Mouse (Mus musculus) intestine, embryonic 15.5 days (tissue): ENCODE data around the gene Vmn1r222. TPM values are rescaled to one million over a fixed set of nuclear protein-coding genes. Genes with fewer than 3 reads are reported as not detected.

Source experiments
- ATAC-seq: fragments of 200-750 bp; cut with Nextera tagmentation; 2 replicates; pipeline ENCODE4 v1.8.0; 2017; ENCODE audit warnings: moderate TSS enrichment, moderate library complexity
- H3K27ac ChIP-seq: fragments of 300-500 bp; sonication (generic); 2 replicates; pipeline ENCODE4 v1.5.1; 2015; ENCODE audit warnings: mild to moderate bottlenecking, inconsistent platforms
- H3K27me3 ChIP-seq: fragments of 300-500 bp; sonication (generic); replicated peaks from 2 replicates; pipeline ENCODE4 v1.6.1; 2015; ENCODE audit warnings: inconsistent platforms
- H3K36me3 ChIP-seq: fragments of 300-500 bp; sonication (generic); 2 replicates; pipeline ENCODE4 v1.6.1; 2015; ENCODE audit warnings: inconsistent platforms
- H3K4me1 ChIP-seq: fragments of 300-500 bp; sonication (generic); replicated peaks from 2 replicates; pipeline ENCODE4 v1.6.1; 2015; ENCODE audit warnings: inconsistent platforms
- H3K4me2 ChIP-seq: fragments of 300-500 bp; sonication (generic); replicated peaks from 2 replicates; pipeline ENCODE4 v1.6.1; 2015; ENCODE audit warnings: mild to moderate bottlenecking, inconsistent platforms
- H3K4me3 ChIP-seq: fragments of 300-500 bp; sonication (generic); replicated peaks from 2 replicates; pipeline ENCODE4 v1.5.1; 2015; ENCODE audit warnings: inconsistent platforms
- H3K9ac ChIP-seq: fragments of 300-500 bp; sonication (generic); 2 replicates; pipeline ENCODE4 v1.6.1; 2015; ENCODE audit warnings: inconsistent platforms
- H3K9me3 ChIP-seq: fragments of 300-500 bp; sonication (generic); 2 replicates; pipeline ENCODE4 v1.6.1; 2016; ENCODE audit warnings: inconsistent platforms
- WGBS: fragments of 180-500 bp; shearing (Covaris S2); methylation state at CpG from one replicate; pipeline ENCODE4 v1.1.7; 2015; 5-methylcytosine and 5-hydroxymethylcytosine counted together
- polyA plus RNA-seq: library from polyadenylated mRNA; unstranded; fragments of >200 nt; fragmentation: Nextera tagmentation; extraction: Ambion mirVana; gene quantifications from 2 replicates; pipeline ENCODE4 v1.2.1, GENCODE M21; 2015

Gene Vmn1r222
- polyA plus RNA-seq, 1 experiment from 2014 or later = not detected

GRCm38 (mm10) chr13:23187875-23188274, 47.9 kb downstream of the Vmn1r222 start, which contains the start of gene Vmn1r220:
Gene Vmn1r220 (minus strand): TSS chr13:23187975.
- Histone ChIP-seq H3K4me2 (no peak within 1 kb of the TSS), H3K4me3 (no peak within 1 kb of the TSS), H3K9me3 (no peaks in the 10 kb centered on the region), H3K27ac (no peak within 1 kb of the TSS), H3K4me1 (no peaks in the 10 kb centered on the region), H3K9ac (no peak within 1 kb of the TSS), H3K27me3 (no peaks in the 10 kb centered on the region), H3K36me3 (no peaks in the 10 kb centered on the region)
- WGBS = 84% methylated on average over 2 of the region's 2 CpGs
- ATAC-seq = no peak

Other genes with a start within 250 kb of the Vmn1r222 start
- gene Vmn1r213, start 228.3 kb downstream of the Vmn1r222 start, polyA plus RNA-seq = not detected in 2 replicates
- not detected in 2 replicates for gene Vmn1r214, start 205.5 kb downstream of the Vmn1r222 start, polyA plus RNA-seq
- gene Vmn1r215, start 167.9 kb downstream of the Vmn1r222 start, polyA plus RNA-seq = not detected in 2 replicates
- gene Vmn1r217, start 117.7 kb downstream of the Vmn1r222 start, polyA plus RNA-seq = not detected in 2 replicates
- not detected in 2 replicates for gene Vmn1r218, start 102.8 kb downstream of the Vmn1r222 start, polyA plus RNA-seq
- not detected in 2 replicates for gene Vmn1r219, start 76.6 kb downstream of the Vmn1r222 start, polyA plus RNA-seq
- gene Vmn1r220, start 48.0 kb downstream of the Vmn1r222 start, polyA plus RNA-seq = not detected in 2 replicates
- not detected in 2 replicates for gene Vmn1r221, start 21.8 kb downstream of the Vmn1r222 start, polyA plus RNA-seq
- not detected in 2 replicates for gene Vmn1r223, start 11.2 kb upstream of the Vmn1r222 start, polyA plus RNA-seq
- 34.5 and 40.5 TPM in 2 replicates for gene Zfp322a, start 133.3 kb upstream of the Vmn1r222 start, polyA plus RNA-seq
- 11.2 TPM in 2 replicates for gene Abt1, start 187.9 kb upstream of the Vmn1r222 start, polyA plus RNA-seq
- 0.08 and 0.11 TPM in 2 replicates for gene Btn1a1, start 230.0 kb upstream of the Vmn1r222 start, polyA plus RNA-seq